Mouse (Mus musculus): ENCODE data around the gene Zbtb20. TPM values are rescaled to one million over a fixed set of nuclear protein-coding genes. Genes with fewer than 3 reads are reported as not detected.

Zbtb20 gene
- polyA plus RNA-seq, 2 experiments from 2014 or later = 41.3 to 43.4 TPM

DNA sequence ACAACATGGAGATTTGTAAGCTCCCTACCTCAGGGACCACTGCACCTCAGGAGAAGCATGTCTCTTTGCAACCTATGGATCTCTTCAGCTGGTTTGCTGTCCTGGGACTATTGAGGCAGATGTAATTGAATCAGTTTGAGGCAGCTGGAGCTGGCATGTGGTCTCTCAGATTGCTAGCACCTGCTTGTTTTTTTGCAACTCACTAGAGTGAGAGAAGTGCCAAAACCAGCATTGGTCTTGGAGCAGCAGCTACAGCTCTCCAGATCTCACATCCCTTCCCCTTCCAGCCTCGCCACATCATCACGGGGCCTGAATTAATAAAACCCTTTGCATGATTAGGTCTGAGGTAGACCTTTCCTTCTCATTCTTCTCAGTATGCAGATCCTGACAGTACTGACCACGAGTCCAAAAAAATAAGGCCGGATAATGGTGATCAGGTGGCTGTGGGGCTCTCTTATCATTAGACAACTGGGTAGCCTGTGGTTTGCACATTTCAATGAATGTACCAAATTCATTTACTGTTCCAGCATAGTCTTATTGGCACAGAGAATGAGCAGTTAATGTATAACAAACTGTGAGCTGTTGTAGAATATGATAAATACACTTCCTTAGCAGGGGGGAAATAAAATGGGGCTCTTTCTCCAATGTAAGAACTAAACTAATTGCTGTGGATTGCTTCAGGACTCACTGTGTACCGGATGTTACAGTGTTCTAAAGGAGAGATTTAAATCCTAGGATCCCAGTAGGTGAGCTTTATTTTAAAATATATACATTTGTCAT is 205.4 kb downstream of the Zbtb20 start:
- ATAC-seq = no peak

DNA sequence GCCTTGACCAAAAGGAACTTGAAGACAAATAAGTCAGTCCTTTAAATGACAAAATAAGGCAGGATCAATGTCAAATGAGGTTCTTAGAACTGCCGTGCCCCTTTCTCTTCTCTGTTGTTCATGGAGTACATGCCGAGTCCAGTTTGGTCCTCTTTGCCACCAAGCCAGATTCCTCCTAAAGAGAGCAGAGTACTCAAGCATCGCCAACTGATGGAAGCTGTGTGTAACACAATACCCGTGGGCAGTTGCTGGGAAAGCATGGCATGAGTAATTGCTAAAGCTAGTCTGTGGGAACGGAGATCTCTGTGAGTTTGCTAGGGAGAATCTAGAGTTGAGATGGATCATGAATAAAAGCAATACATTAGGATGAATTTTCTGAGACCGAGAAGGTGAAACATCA is 206.3 kb downstream of the Zbtb20 start:
- no peak for ATAC-seq

DNA sequence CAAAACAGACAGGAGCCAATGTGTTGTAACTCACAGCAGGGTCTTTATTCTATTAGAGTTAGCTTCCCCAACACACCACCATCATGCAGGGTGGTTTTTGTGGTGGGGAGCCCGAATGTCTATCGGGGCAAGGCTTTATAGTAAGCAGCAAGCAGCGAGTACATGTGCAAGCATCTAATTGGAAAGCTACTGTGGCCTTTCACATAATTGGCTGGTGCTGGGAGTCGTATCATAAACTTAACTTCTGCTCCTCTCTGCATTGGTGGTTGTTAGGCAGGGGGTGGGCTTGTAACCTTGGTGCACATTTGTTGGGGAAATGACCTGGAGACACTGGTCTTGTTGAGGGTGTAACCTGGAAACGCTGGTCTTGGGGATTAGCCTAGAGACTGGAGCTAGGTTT is 207.1 kb downstream of the Zbtb20 start:
- no peak for ATAC-seq

DNA sequence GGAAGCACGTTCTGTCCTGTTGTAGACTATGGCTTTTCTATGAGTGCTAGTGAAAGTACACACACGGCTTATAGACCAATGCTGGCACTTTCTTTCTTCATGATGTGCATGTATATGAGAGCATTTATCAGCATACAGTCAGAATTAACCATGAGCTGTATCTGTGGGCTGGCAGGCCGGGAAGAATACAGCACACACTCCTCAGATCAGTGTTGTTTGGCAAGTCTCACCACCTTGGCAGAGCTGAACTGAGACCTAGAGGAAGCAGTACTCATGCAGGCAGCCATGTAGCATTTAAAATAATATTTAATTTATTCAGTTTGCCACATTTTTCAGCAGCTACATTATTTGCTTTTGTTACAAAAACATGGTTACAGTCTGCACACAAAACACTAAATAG is 214.5 kb downstream of the Zbtb20 start:
- no peak for ATAC-seq

DNA sequence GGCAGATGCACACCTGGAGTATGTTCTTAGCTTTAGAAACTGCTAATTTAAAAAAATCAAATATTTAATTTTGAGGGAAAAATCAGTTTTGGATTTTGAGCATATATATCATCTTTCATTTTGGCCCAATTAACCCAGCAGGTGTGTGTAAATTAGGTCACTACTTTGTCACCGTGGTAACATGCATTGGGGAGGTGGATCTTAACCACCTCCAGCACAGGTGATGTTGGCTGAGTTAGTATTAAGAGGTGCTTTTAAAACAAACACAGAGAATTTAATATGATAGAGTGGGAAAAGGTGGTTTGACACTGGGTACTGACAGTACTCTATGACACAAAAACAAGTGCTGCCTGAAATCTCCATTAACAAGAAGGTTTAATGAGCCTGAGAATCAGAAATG is 218.5 kb downstream of the Zbtb20 start:
- no peak for ATAC-seq

DNA sequence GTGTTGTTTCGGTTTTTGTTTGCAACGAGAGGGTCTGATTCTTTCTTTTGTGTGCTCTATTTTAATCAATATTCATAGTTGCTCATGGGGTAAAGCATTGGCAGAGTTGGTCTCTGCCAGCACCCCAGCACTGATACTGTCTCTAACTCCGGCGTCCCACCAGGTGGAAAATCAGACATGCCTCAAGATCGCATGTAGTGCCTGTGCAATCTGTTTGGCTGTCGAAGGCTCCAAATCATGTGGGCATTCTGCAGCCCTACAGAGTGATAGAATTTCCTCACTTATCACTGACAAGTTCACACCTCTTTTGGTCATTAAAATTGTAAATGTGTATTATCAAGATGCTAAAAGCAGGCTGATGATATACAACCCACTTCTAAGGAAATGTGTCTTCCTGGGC is 219.1 kb downstream of the Zbtb20 start:
- ATAC-seq = no peak

DNA sequence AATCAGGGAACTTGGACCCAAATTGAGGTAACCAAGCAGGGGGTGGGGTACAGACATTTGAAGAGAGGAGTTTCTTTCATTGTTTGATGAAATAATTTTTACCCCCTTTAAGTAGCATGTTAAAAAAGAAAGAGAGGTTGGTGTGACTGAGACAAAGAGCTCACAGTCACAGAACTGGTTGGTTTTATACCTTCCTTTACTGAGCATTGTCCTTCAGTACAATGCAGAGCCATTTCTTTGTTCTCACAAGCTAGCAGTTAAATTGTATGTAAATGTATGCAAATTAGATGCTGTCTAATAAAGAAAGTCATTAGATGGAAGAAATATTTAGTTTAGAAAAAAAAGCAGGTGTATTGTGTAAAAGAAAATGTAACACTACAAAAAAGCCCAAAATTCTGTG is 220.4 kb downstream of the Zbtb20 start:
- ATAC-seq = no peak

DNA sequence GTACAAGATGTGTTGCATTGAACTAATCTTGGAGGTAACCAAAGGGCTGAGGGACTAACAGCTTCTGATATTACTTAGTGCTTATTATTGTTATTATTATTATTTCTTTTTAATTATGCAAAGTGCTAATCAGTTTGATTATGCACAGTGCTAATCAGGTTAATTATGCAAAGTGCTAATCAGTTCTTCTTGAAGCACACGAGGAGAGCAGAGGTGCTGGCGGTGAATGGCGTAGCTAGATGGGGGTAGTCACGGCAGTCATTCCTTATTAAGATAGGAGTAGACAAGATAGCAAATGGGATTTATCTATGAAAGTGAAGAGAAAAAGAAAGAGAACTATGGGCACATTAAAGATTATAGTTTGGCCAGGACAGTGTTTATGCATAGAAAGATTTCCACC is 222.5 kb downstream of the Zbtb20 start:
- no peak for ATAC-seq

DNA sequence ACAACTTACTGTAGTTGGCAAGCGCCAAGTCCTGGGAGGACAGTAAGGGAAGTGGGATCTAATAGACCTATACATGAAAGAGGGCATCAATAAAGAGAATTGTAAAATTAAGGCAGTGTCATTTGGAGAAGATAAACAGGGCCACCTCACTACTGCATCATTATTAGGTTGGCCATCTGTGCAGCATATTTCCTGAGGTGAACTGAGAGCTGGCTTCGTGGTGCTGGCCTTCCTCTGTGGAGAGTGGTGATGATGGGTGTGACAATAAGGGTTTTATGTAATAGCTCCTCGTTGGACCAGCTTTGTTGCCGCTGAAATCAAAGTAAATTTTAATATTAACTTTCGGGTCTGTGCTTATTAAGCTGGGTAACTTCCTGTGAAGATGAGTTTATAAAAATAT is 223.0 kb downstream of the Zbtb20 start:
- ATAC-seq = no peak

DNA sequence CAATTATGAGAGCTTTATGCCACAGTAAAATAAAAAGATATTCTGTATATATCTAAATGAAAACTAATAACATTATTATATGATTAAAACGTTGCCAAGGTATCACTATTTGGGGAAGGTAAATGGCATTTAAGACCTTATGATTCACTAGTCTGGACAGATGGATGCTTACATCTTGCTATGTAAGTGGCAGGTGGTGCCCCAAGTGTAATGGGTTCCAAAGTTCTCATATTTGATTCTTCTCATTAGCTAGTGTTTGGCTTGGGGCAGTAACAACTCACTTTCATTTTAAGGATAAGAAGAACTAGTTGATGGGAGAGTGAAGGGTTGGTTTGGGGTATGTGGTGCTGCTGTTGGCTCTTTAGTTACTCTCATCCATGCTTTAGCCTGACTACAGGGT is 235.6 kb downstream of the Zbtb20 start:
- ATAC-seq = no peak

DNA sequence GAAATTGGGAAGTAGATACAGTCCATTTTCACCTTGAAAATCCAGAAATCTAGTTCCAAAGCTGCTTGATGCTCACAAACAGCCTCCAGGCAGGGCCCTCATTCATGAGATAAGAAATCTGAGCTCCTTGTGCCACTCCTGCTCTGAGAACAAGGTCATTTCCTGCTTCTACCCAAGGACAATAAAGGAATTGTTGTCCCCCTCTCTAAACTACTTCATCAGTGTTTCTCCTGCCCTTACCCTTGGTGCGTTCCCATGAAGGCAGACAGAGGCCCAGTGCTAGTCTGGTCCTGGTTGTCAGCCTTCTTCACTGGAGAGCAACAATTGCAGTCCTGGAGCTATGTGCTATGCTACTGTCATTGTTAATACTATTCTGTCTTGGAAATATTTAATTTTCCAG is 238.3 kb downstream of the Zbtb20 start:
- no peak for ATAC-seq

DNA sequence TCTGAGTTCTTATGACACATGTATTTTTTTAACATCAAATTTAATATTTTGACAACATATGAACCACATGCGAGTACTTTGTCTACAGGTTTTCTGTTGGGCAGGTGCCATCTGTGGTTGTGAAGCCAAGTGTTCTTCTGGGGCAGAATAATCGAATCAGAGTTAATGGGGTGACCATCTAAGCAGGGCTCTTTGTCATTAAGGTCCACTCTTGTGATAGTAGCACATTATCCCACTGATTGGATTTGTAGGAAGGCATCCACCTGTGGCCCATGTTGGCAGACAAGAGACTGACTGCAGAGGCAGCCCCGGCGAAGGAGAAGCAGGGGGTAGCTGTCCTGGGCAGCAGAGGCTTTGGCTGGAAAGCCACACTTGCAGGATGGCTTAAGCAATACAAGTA is 254.3 kb downstream of the Zbtb20 start:
- ATAC-seq = no peak

DNA sequence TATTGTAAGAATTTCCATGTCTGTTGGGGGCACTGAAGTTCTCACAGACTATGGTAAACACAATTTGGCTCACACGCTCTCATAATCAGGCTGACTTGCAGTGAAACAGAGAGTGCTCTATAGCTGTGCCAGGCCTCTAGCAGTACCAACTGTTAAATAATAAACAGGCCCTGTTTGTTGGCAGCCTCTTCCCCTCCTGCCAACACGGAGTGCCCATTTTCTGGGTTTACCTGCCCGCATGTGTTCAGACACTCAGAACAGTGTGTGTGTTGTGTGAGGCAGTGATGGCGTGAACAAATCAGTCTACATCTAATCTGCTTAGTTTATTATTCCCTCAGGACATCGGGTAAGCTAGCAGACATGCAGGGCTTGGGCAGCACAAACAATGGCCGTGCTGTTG is 254.9 kb downstream of the Zbtb20 start:
- no peak for ATAC-seq

DNA sequence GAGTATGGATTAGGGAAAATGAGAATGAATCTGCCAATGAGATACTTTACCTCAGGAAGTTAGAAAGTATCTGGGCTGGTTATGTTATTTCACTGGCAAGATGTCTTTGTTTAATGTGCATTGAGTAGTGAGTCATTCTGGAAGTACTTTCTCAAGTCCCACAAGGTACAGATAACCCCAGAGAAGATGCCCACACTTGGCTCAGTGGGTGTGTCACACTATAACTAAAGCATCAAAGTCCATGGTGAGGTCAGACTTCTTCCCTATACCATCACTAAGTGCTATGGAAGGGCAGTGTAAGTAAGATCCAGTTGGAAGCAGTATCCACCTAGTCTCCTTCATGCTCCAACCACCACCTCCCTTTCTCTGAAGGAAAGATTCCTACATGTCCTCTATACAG is 255.4 kb downstream of the Zbtb20 start:
- ATAC-seq = no peak

DNA sequence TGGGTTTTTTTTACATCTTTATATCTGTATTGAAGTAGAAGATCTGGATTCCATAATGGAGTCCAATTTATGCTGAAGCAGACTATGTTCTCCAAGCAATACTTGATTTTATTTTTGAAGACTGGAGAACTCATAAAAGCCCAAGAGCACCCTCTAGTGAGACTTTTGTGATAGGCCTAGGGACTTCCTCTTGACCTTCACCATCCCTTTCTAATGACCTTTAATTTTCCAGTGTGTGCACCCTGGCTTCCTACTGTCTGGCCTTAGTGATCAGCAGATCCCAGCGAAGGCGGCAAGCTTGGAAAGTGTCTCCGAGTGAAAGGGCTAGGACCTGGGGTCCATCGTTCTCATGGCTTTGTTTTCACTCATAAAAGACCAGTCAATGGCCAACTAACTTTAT is 292.8 kb downstream of the Zbtb20 start:
- ATAC-seq = no peak

DNA sequence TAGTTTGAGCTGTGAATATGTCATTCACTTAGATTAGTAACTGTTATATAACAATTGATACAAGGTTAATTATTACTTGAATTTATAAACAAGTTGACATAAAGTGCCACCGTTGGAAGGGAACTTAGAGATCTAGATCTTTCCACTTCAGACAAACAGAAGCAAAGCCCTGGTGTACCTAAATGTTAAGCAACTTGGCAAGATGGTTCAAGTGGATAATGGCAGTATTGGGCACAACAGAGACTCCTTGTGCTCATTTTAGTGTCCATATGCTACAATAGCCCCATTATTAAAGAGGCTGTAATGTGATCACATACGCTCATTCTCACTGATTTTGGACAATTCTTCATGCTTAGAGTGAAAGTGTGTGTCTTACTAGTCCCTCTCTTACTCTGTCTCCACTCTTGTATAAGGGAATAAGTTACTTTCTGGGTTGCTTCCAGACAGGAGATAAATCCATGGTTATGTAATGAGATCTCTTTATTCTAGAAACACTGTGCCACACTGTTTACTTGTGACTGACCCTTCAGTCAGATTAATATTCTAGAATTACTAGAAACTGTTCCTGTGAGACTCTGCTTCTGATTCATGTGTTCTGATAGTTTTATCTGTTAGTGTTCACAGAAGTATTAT is 293.7 kb downstream of the Zbtb20 start:
- no peak for ATAC-seq

DNA sequence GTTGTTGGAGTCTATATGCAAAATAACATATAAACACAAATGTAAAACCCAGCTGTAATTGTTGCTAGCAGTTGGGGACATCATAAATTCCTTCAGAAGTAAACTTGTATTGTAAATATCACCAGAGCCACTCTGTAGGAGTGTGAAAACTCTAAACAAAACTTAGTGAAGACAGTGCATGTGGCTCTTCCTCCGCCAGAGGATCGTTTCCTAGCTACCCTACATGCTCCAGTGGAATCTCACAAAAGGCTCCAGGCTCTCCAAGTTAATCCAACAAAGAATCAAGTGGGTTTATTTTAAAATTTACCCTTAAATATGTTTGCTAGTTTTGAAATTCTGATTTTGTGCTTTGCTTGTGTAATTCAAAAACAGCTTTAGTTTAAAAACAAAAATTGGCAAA is 296.5 kb downstream of the Zbtb20 start:
- no peak for ATAC-seq

DNA sequence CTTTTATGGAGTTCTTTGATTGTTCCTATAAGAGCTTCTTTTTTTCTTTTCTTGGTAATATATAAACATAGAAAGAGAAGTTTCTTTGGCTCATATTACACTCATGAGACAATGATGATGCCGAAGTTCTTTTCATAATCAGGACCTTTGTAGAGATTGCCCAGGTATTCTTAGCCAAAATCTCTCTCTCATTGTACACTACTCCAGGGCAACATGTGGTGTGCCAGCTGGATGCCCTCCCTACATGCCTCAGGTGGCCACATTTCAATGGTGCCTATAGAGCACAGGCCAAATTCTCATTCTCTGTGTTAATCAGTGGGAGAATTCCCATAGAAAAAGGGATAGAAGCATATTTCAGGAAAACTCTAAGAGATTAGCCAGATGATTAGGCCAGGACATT is 297.2 kb downstream of the Zbtb20 start:
- no peak for ATAC-seq

DNA sequence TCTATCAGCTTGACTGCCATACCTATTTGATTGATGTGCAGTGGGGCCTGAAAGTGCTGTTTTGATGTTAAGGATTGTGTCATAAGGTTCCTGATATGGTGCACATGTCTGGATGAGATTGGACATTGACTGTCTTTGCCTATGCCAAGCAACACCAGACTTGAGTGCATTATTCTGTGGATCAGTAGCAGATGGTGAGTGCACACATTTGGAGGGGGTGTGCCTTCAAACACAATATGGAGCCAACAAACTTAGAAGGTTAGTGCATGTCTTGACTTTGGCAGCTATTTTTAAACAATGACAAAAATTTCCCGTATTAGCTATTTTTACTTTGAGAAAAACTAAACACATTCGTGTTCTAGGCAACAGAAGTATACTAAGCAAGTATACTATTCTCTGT is 299.1 kb downstream of the Zbtb20 start:
- no peak for ATAC-seq

DNA sequence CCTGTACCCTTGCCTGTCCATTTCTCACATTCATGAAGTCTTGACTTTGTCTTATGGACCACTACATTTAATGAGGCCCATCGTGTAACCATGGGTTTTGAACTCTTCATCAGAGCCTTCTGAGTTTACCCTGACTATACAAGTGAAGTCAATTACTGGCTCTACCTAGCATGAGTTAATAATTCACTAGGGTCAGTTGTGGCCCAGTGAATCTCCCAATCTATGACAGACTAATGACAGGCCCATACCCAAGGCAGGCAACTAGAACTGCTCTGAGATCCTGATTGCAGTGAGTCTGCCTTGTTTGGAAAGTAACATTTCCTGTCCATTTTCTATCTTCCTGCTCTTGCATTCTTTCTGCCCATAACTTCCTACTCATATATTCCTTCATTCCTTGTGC is 305.4 kb downstream of the Zbtb20 start:
- no peak for ATAC-seq

DNA sequence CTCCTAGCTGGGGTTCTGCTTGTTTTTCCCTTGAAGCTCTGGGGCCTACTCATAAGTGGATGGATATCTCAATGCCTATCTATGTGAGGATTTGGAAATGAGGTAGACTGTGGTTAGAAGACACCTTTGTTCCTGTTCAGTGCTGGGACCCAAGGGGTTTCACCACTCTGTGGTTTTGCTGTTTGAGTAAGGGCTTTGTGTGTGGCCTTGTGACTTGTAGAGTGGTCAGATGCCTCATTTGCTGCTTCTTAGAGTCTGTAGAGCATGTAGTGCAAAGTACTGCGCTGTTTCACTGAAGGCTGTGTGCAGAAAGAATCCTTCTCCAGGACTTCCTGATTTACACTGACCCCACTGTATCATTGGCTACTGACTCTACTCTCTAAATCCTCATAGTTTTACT is 314.7 kb downstream of the Zbtb20 start:
- ATAC-seq = no peak

DNA sequence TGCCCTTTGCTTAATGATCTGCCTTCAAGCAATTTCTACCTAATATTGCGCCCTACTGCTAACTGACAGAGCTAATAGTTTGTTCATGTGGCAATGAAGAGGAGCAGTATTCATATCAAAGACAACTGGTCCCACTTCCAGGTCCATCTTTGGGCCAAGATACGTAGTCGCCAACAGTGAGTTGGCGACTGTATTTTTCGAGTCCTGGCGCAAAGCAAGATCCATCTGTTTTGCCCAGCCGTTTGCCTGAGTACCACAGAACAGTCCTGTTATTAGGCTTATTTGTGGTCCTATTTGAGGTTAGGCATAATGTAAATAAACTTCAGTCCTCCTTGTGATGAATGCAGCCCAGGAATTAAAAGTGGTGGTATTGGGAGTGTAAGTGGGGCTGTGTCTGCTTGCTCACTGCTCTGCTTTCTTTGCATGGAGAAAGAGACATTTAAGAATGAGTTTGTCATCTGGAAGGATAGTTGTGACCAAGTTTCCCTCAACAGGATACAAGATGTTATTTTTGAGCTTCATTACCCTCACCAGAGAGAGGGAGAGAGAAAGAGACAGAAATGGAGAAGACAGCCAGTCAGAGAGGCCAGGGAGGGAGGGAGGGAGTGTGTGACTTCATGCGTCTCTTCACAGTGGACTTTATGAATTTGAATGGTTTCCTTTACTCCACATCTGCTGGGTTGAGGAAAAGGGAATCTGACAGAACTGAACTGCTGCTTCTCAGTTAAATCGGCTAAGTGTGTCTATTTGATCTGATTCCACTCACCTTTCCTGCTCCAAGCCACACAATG is 315.6 kb downstream of the Zbtb20 start:
- no peak for ATAC-seq

DNA sequence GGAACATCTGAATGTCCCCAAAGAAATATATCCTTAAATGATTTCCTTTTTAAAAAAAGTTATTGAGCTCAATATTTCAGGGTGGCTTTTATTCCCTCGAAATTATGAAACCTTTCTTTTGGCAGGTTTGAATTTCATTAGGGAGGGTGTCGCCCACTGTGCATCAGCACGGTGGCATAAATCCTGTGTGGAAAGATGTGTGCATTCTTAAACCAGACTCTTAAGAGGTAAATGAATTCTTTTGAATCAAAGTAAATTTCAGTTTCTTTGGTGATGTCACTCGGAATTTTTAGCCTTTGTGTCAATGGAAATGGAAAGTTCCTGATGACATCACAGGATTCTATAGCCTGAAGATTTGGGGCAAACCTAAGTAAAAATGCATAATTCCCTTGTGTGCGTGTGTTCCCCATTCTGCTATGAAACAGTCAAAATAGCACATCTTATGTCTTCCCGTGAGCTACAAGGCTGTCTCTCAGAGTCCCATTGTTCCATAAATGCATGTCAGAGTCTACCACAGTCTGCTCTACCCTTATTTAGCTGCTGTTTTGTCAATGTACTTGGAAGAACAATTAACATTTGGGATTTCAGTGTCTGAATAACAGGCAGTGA is 318.1 kb downstream of the Zbtb20 start:
- no peak for ATAC-seq

Data from activated CD4-positive, CD25-positive, alpha-beta regulatory T cell, adult 4 months (primary cell).